Mouse (Mus musculus) embryo, embryonic 9.5 days (tissue): Measurements from ENCODE around the gene Sdhb.
A peak's percentile ranks its signal among the peaks of the same experiment; 100 is the strongest.

Source experiments
- DNase-seq: peaks from one replicate; pipeline ENCODE4 v3.0.0-alpha.2; 2017; ENCODE audit errors: extremely low spot score

Gene Sdhb

GRCm38 (mm10) chr4:140960781-140961466, at the start of gene Sdhb:
Gene Sdhb (plus strand): TSS chr4:140961203.
- DNase-seq = peak; percentile 93

GRCm38 (mm10) chr4:140911416-140911815, 49.6 kb upstream of the Sdhb start:
- DNase-seq = no peak

- DNase-seq = no peak
Observed at GRCm38 (mm10) chr4:140912271-140912833, 48.7 kb upstream of the Sdhb start.

- DNase-seq = no peak
Observed at GRCm38 (mm10) chr4:140913565-140913964, 47.4 kb upstream of the Sdhb start.

GRCm38 (mm10) chr4:140914731-140915131, 46.3 kb upstream of the Sdhb start:
- no peak for DNase-seq

- DNase-seq = no peak
Observed at GRCm38 (mm10) chr4:140915235-140915634, 45.8 kb upstream of the Sdhb start.

- no peak for DNase-seq
Observed at GRCm38 (mm10) chr4:140916296-140916695, 44.7 kb upstream of the Sdhb start.

- no peak for DNase-seq
Observed at GRCm38 (mm10) chr4:140917451-140917850, 43.6 kb upstream of the Sdhb start.

GRCm38 (mm10) chr4:140919974-140920836, 40.8 kb upstream of the Sdhb start:
- DNase-seq = no peak

GRCm38 (mm10) chr4:140922508-140922907, 38.5 kb upstream of the Sdhb start:
- DNase-seq = no peak

GRCm38 (mm10) chr4:140925648-140926047, 35.4 kb upstream of the Sdhb start:
- DNase-seq = no peak

- DNase-seq = no peak
Observed at GRCm38 (mm10) chr4:140928349-140928748, 32.7 kb upstream of the Sdhb start.

- DNase-seq = no peak
Observed at GRCm38 (mm10) chr4:140929745-140930144, 31.3 kb upstream of the Sdhb start.

- DNase-seq = no peak
Observed at GRCm38 (mm10) chr4:140930900-140931470, 30.0 kb upstream of the Sdhb start.

GRCm38 (mm10) chr4:140935643-140936042, 25.4 kb upstream of the Sdhb start:
- DNase-seq = no peak

- no peak for DNase-seq
Observed at GRCm38 (mm10) chr4:140944356-140944755, 16.6 kb upstream of the Sdhb start.

- no peak for DNase-seq
Observed at GRCm38 (mm10) chr4:140944961-140945442, 16.0 kb upstream of the Sdhb start.

- no peak for DNase-seq
Observed at GRCm38 (mm10) chr4:140945571-140945970, 15.4 kb upstream of the Sdhb start.

GRCm38 (mm10) chr4:140946048-140946447, 15.0 kb upstream of the Sdhb start:
- DNase-seq = no peak

- no peak for DNase-seq
Observed at GRCm38 (mm10) chr4:140946580-140947205, 14.3 kb upstream of the Sdhb start.
